Mouse (Mus musculus): ENCODE results near the gene Mtus2.

GRCm38 (mm10) chr5:147916171-147916570 is 40.9 kb upstream of the Mtus2 start:
- TF ChIP-seq POLR2A (IDR thresholded peaks at IDR 0.05; ENCODE audit: control insufficient read depth, extremely low read depth, insufficient read depth, low read length, poor library complexity) (no peak), CTCF (IDR thresholded peaks at IDR 0.05; ENCODE audit: borderline replicate concordance, control insufficient read depth, extremely low read depth, insufficient read depth, low read length, poor library complexity) (no peak)
